In the genomic region with DNA sequence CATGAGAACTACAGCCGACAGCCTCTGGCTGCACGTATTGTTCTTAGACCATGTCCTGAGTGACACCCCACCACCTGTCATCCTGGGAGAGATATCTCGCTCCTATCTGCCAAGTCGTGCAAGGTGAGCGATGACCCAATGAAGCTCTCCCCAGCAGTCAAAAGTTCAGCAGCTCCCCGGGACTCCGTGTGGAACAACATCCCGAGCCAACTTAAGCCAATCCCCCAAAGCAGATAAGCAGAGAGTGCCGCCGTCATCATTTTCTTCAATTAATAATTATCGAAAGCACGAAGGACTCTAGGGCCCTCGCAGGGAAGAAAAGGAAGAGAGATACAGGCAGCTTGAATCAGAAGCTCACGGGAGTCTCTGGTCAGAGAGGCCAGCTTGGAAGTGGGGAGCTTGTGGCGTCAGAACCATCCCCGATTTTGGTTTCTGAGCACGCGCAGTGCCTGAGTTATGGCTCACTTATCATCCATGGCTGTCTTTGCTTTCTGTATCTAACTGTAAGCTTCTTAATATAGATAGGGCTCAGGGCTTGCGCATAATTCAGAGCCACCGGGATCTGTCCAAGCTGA, we compare ENCODE assay signal across 14 mouse cellular contexts. TPM values are rescaled to one million over a fixed set of nuclear protein-coding genes. Genes with fewer than 3 reads are reported as not detected.
DNase-seq lines count a peak whose midpoint lies in the region; ATAC-seq and TF ChIP-seq lines count a peak whose summit lies in the region.
"Had no signal": no experiment of that assay in that cellular context is flagged by ENCODE, and none has a peak within 500 bp of the region (broad histone marks: within the 10 kb centered on the region; RNA-seq: fewer than 3 reads in every experiment).

No protein-coding gene starts in this region.

- H3K27me3 ChIP-seq in liver, adult 2 months (ENCODE audit: control insufficient read depth, insufficient read depth, low read length), result no peaks in the 10 kb centered on the region
- H3K27me3 ChIP-seq in liver, embryonic 12.5 days (replicated peaks), result no peaks in the 10 kb centered on the region
- H3K27me3 ChIP-seq in intestine, embryonic 15.5 days (replicated peaks), result no peaks in the 10 kb centered on the region
- H3K27me3 ChIP-seq: embryonic facial prominence, embryonic 12.5 days; forebrain, embryonic 12.5 days; liver, embryonic 13.5 days had no signal

- DNase-seq in liver, adult 2 months (ENCODE audit: extremely low read depth, low read depth, low spot score), result peak; percentile 91
- DNase-seq in kidney, adult 8-10 months, result peak; percentile 61 to 77
- DNase-seq in spleen, postnatal 10 days (ENCODE audit: low spot score in 2 of 2), result no peak
- DNase-seq: cerebellum, adult 9-10 months; gastrocnemius, postnatal 25 days; liver, embryonic 13.5 days; thymus, postnatal 14 days had no signal

- H3K9ac ChIP-seq in liver, adult 2 months (ENCODE audit: low read depth, low read length), result peak overlapping the region; percentile 20; the same call in 1 of the 2 replicates
- H3K9ac ChIP-seq in liver, embryonic 12.5 days, result no peak overlapping the region
- H3K9ac ChIP-seq in intestine, embryonic 15.5 days, result no peak overlapping the region
- H3K9ac ChIP-seq: embryonic facial prominence, embryonic 12.5 days; forebrain, embryonic 12.5 days; liver, embryonic 13.5 days had no signal

- no peak overlapping the region; the same call in 1 of the 2 replicates for H3K4me3 ChIP-seq in liver, adult 2 months (ENCODE audit: insufficient read depth, low read depth, low read length)
- H3K4me3 ChIP-seq in liver, embryonic 12.5 days, result no peak overlapping the region
- no peak overlapping the region for H3K4me3 ChIP-seq in intestine, embryonic 15.5 days (replicated peaks)
- no peak overlapping the region for H3K4me3 ChIP-seq in macrophage (ENCODE audit: inconsistent target)
- H3K4me3 ChIP-seq: embryonic facial prominence, embryonic 12.5 days; forebrain, embryonic 12.5 days; liver, embryonic 13.5 days; midbrain, embryonic 10.5 days had no signal

- H3K4me2 ChIP-seq in liver, embryonic 12.5 days, result no peak overlapping the region
- H3K4me2 ChIP-seq in intestine, embryonic 15.5 days (replicated peaks), result peak overlapping the region; percentile 20
- H3K4me2 ChIP-seq: embryonic facial prominence, embryonic 12.5 days; forebrain, embryonic 12.5 days; liver, embryonic 13.5 days had no signal

- H3K27ac ChIP-seq in liver, adult 2 months (replicated peaks; ENCODE audit: insufficient read depth, low read depth, low read length), result peak overlapping the region; percentile 43
- no peak overlapping the region for H3K27ac ChIP-seq in liver, embryonic 12.5 days
- 0 out of 2 replicates have a peak overlapping the region, but pooled peaks have one; percentile 0 for H3K27ac ChIP-seq in intestine, embryonic 15.5 days
- 0 out of 2 replicates have a peak overlapping the region, but pooled peaks have one; percentile 9 for H3K27ac ChIP-seq in macrophage
- H3K27ac ChIP-seq: embryonic facial prominence, embryonic 12.5 days; forebrain, embryonic 12.5 days; liver, embryonic 13.5 days; midbrain, embryonic 10.5 days had no signal

- H3K4me1 ChIP-seq in liver, adult 2 months (ENCODE audit: control insufficient read depth, insufficient read depth, low read length), result peaks cover 21% of the 10 kb centered on the region
- H3K4me1 ChIP-seq in liver, embryonic 12.5 days, result peaks cover 21% of the 10 kb centered on the region
- peaks cover 14% of the 10 kb centered on the region for H3K4me1 ChIP-seq in intestine, embryonic 15.5 days (replicated peaks)

- H3K79me2 ChIP-seq in liver, adult 2 months (ENCODE audit: control insufficient read depth, insufficient read depth, low read length), result peaks cover 20% of the 10 kb centered on the region; the same call in 1 of the 2 replicates
- H3K79me2 ChIP-seq in macrophage (ENCODE audit: inconsistent target), result peaks cover 66% of the 10 kb centered on the region; the same call in 1 of the 2 replicates

- no peak for TF ChIP-seq CTCF in liver, adult 2 months (IDR thresholded peaks at IDR 0.05; ENCODE audit: low read depth, low read length)

- H3K36me3 ChIP-seq in liver, adult 2 months (ENCODE audit: control insufficient read depth, insufficient read depth, low read length), result peaks cover 11% of the 10 kb centered on the region; the same call in 1 of the 2 replicates
- no peaks in the 10 kb centered on the region for H3K36me3 ChIP-seq in liver, embryonic 12.5 days
- no peaks in the 10 kb centered on the region for H3K36me3 ChIP-seq in intestine, embryonic 15.5 days
- H3K36me3 ChIP-seq in macrophage (ENCODE audit: inconsistent target), result no peaks in the 10 kb centered on the region
- H3K36me3 ChIP-seq: embryonic facial prominence, embryonic 12.5 days; forebrain, embryonic 12.5 days; liver, embryonic 13.5 days; midbrain, embryonic 10.5 days had no signal

- no peak for ATAC-seq in liver, embryonic 12.5 days
- ATAC-seq in intestine, embryonic 15.5 days, result peak; percentile 83
- no peak for ATAC-seq in inflammation-experienced regulatory T-cells, adult 6 months

- WGBS in liver, adult 2 months, result 14% methylated on average over 20 of the region's 20 CpGs
- 76% methylated on average over 20 of the region's 20 CpGs for WGBS in liver, embryonic 12.5 days (ENCODE audit: insufficient replicate concordance)
- WGBS in intestine, embryonic 15.5 days, result 60% methylated on average over 20 of the region's 20 CpGs
- 94% methylated on average over 19 of the region's 20 CpGs for WGBS in macrophage (ENCODE audit: missing documents)

- no peaks in the 10 kb centered on the region for H3K9me3 ChIP-seq in liver, embryonic 12.5 days (replicated peaks)
- H3K9me3 ChIP-seq in intestine, embryonic 15.5 days, result no peaks in the 10 kb centered on the region
- H3K9me3 ChIP-seq: embryonic facial prominence, embryonic 12.5 days; forebrain, embryonic 12.5 days; liver, embryonic 13.5 days; midbrain, embryonic 10.5 days had no signal

- TF ChIP-seq POLR2A in liver, adult 2 months (IDR thresholded peaks at IDR 0.05; ENCODE audit: extremely low read depth, insufficient read depth, low read length), result no peak

RNA-seq across cellular contexts. Expression of a gene that starts 13.7 kb away (rescaled TPM):
- 7.8 and 8.7 TPM in 2 replicates for total RNA-seq in liver, adult 2 months (2014; rRNA removed)
- polyA plus RNA-seq in liver, adult 2 months (2012; rRNA removed), result 7.7 and 8.3 TPM in 2 replicates
- 1.6 and 1.7 TPM in 2 replicates for polyA plus RNA-seq in liver, embryonic 12.5 days (2016; fragmentation: Nextera tagmentation; extraction: Ambion mirVana)
- polyA plus RNA-seq in intestine, embryonic 15.5 days (2015; fragmentation: Nextera tagmentation; extraction: Ambion mirVana), result 5.7 and 6.1 TPM in 2 replicates
- 100 to 1,000 TPM; 108 to 197 (median 141) TPM for total RNA-seq in macrophage (2018; cell fraction: chromatin; rRNA removed)
- total RNA-seq in macrophage (2018; cell fraction: cytosol; rRNA removed), result 10 to 100 TPM; 21.4 to 49.6 (median 36.0) TPM
- 100 to 1,000 TPM in 15 of 26 experiments, 10 to 100 TPM in 11; 58.4 to 174 (median 115) TPM for total RNA-seq in macrophage (2018; cell fraction: nucleus; rRNA removed)
- polyA plus RNA-seq in macrophage (2018), result 8.4 to 12.2 TPM (median 10.8 TPM) in 3 replicates
- 10 to 100 TPM; 35.9 to 51.1 (median 39.1) TPM for polyA plus RNA-seq in inflammation-experienced regulatory T-cells, adult 6 months (2017; shearing (Covaris generic))

Comparison
In these comparisons a context has a peak if more than half of its experiments do, and no peak if none do; other contexts are left out.
1. DNase-seq: peak in liver, adult 2 months (single experiment) and kidney, adult 8-10 months (2 of 2); none in spleen, postnatal 10 days (0 of 2).